Mouse (Mus musculus) lung, adult 2 months (tissue): Measurements from ENCODE around the gene Rpl41. TPM values are rescaled to one million over a fixed set of nuclear protein-coding genes. Genes with fewer than 3 reads are reported as not detected.

Experiments
- DNase-seq: peaks from one replicate; pipeline ENCODE4 v3.0.0; 2022
- H3K4me1 ChIP-seq: fragments of 200-500 bp; 2 replicates; pipeline ENCODE4 v1.6.1; 2011; ENCODE audit warnings: low read length; ENCODE audit not compliant: control insufficient read depth, insufficient read depth
- H3K4me3 ChIP-seq: fragments of 200-500 bp; replicated peaks from 2 replicates; pipeline ENCODE3; 2011; ENCODE audit warnings: low read depth, mild to moderate bottlenecking, control low read depth, low read length; ENCODE audit errors: extremely low read depth
- CTCF ChIP-seq: fragments of 200-500 bp; IDR thresholded peaks from 2 replicates; pipeline ENCODE4 v1.5.1; 2011; ENCODE audit warnings: mild to moderate bottlenecking, low read length, control low read depth; ENCODE audit not compliant: insufficient read depth
- POLR2A ChIP-seq: fragments of 200-500 bp; IDR thresholded peaks from 2 replicates; pipeline ENCODE4 v1.6.1; 2011; ENCODE audit warnings: low read depth, mild to moderate bottlenecking, control low read depth, low read length, borderline replicate concordance; ENCODE audit errors: extremely low read depth
- WGBS: fragments of 180-500 bp; shearing (Covaris S2); methylation state at CpG from one replicate; pipeline ENCODE4 v1.1.7; 2018; 5-methylcytosine and 5-hydroxymethylcytosine counted together
- polyA plus RNA-seq: library from polyadenylated mRNA; depleted of rRNA; stranded (reverse); fragments of >200 nt; gene quantifications from 2 replicates; pipeline ENCODE4 v1.2.3, GENCODE M21; 2012

Gene Rpl41
- polyA plus RNA-seq, 1 experiment: 1,373 TPM

DNA sequence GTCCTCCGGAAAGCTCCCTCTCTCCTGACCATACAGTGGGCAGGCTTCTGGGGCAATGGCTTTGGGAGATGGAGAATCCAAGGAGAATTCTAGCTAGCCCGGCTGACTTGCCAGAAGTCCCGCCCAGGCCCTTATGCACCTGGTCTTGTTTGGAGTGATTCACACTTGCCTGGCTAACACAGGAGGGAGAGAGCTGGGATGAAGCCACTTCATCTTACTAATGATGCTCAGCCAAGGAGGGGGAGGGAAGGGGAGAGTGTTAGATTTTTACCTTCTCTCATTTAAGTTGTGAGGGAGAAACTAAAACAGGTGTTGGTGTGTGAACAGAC is 3.6 kb downstream of the Rpl41 start:
- DNase-seq: no peak
- Histone ChIP-seq H3K4me1 (peaks cover 2% of the 10 kb centered on the region), H3K4me3 (no peak overlapping the region)
- WGBS: 83% methylated on average over 3 of the region's 3 CpGs
- TF ChIP-seq POLR2A: no peak
- TF ChIP-seq CTCF: no peak

DNA sequence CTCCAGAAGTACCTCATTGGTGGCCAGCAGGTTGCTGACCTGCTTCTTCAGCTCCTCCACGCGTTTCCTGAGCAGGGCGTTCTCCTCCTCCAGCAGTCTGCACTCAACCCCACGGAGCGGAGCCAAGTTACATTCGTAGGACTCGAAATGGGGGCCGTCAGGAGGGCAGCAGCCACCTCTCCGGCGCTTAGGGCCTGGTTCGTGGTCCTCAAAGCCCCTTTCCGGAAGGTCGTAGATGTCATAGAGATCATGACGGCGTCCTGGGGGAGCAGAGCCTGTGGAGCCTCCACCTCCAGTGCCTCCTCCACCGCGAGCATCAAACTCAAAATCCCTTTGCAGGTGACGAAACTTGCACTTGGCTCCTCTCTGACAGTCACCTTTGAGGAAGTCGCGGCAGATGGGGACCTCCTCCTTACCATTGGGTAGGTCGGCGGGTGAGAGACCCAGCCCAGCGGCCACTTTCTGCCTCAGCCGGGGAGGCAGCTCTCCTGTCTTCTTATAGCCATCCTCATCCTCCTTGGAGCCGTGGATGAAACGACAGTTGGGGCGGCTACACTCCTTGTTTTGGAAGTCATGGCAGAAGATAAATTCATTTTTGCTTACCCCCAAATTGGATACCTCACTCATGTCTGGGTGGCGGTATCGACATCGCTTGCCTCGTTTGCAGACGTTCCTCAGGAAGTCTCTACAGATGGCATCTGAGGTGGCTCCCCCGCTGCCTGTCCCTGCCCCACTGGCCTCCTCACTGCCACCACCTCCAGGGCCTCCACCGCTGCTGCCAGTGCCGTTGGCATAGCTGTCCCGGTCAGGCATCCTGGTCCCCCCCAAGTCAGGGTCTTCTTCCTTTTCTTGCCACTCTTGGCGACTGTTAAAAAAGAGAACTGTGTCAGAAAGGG is 4.2 kb downstream of the Rpl41 start:
- peaks cover 2% of the 10 kb centered on the region for H3K4me1 ChIP-seq
- no peak for DNase-seq
- no peak overlapping the region for H3K4me3 ChIP-seq
- no peak for TF ChIP-seq POLR2A
- TF ChIP-seq CTCF: no peak
- WGBS: 93% methylated on average over 37 of the region's 37 CpGs

DNA sequence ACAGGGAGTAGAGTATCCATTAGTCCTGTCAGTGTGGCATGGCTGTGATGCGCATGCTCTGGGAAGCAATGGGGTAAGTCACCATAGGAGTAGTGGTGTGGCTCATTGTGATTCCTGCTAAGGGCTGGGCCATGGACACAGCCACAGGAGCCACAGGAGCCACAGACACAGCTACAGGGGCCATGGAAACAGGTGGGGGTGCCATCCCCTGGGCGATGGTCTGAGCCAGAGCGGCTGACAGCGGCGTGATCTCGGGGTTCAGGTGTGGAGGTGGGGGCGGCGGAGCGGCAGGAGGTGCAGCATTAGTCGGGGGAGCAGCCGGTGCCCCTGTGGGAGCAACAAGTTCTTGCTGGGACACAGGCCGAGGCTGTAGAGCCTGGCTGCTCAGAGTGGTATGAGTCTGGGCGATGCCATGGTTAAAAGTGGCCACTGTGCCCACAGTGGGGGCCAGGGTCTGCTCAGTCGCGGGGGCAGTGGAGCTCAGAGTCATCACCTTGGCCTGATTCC is 4.9 kb downstream of the Rpl41 start:
- TF ChIP-seq CTCF: no peak
- no peak for TF ChIP-seq POLR2A
- peaks cover 2% of the 10 kb centered on the region for H3K4me1 ChIP-seq
- DNase-seq: no peak
- no peak overlapping the region for H3K4me3 ChIP-seq
- 95% methylated on average over 15 of the region's 15 CpGs for WGBS

DNA sequence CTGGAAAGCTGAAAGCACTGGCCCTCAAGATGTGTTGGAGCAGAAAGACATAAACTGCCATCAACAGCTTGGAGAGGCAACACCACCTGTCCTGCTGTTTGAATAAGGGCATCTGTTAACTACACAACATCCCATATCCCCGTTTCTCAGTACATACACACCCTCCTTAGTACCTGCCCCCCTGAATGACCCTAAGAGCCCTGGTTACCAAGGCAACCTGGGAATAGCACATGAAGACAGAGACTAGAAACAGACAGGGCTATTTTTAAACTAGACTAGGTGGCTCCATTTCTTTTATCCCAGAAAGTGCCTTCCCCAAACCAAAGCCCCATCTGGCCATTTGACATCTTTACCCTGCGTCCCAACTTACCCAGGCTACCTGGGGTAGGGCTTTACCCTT is 6.0 kb downstream of the Rpl41 start:
- H3K4me1 ChIP-seq: peaks cover 2% of the 10 kb centered on the region
- no peak for DNase-seq
- 64% methylated on average over 2 of the region's 2 CpGs for WGBS
- no peak overlapping the region for H3K4me3 ChIP-seq
- TF ChIP-seq CTCF: no peak
- no peak for TF ChIP-seq POLR2A

DNA sequence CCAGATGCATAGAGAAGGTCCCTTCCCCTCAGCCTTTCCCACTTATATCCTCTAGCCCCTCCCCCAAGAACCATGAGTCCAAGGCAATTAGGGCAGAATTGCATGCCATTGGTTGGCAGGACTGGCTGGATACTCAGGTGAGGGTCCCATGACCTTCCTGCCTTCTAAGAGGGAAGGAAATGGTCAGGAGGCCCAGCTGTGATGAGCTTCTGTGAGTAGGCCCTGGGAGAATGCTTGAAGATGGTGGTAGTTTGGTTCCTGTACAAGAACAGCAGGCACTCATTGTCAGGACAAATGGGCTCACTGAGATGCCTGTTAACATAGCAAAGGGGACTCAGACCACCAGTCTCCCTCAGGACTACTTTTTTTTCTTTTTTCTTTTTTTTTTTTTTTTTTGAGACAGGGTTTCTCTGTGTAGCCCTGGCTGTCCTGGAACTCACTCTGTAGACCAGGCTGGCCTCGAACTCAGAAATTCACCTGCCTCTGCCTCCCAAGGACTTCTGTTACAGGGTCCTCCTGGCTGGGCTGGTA is 10.7 kb downstream of the Rpl41 start:
- WGBS: 93% methylated on average over 1 of the region's 1 CpGs
- peaks cover 6% of the 10 kb centered on the region for H3K4me1 ChIP-seq
- TF ChIP-seq CTCF (no peak), POLR2A (no peak)
- no peak overlapping the region for H3K4me3 ChIP-seq
- DNase-seq: no peak

DNA sequence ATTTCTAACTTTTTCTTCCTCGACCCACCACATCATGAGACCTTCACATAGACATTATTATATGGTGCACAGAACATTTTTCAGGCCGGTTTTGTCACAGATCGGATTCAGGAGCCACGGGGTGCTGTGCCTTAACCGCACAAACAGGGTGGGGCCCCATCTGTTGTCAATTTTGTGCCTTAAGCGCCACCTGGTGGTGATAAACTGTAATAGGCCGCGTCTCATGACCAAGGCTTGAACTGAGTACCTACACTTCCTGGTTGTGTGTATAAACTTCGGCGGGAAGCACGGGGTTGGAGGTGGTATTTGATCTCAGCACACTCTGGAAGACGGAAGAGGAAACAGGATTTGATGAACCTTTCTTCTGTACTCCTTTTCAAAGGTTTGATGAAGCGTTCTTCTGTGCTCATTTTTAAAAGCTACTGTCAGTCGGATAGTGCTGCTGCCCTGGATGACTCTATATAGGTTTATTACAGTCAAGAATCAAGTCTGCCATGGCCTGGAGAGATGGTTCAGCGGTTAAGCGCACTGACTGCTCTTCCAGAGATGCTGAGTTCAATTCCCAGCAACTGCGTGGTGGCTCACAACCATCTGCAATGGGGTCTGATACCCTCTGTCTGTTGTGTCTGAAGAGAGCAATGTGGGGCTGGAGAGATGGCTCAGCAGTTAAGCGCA is 12.7 kb downstream of the Rpl41 start:
- TF ChIP-seq POLR2A (no peak), CTCF (peak; percentile 71)
- 12% methylated on average over 18 of the region's 18 CpGs for WGBS

DNA sequence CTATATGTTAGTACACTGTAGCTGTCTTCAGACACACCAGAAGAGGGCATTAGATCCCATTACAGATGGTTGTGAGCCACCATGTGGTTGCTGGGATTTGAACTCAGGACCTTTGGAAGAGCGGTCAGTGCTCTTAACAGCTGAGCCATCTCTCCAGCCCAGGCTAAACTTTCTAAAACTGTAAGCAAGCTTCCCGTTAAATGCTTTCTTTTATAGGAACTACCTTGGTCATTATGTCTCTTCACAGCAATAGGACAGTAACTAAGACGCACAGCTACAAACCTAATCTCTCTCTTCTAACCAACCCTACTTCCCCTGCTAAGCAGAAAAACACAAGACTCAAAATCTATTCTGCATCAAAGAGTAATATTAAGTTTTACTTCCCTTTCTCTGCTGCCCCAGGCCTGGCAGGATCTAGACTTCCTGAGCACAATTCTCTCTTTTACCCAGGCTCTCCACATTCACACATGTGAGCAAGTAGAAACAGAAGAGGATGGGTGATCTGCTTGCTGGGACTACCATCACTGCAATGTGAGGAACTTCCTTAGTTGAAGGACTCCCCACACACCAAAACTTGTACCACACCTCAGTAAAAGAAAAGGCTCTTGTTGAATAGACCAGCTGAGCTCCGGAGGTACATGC is 13.4 kb downstream of the Rpl41 start:
- Histone ChIP-seq H3K4me1 (peaks cover 6% of the 10 kb centered on the region), H3K4me3 (no peak overlapping the region)
- no peak for DNase-seq
- WGBS: 67% methylated on average over 4 of the region's 4 CpGs
- TF ChIP-seq POLR2A (no peak), CTCF (no peak)

More for the DNA sequence above, 12.7 kb downstream of the Rpl41 start:
- Histone ChIP-seq H3K4me3 (no peak overlapping the region), H3K4me1 (peaks cover 6% of the 10 kb centered on the region)
- DNase-seq: peak; percentile 87

DNA sequence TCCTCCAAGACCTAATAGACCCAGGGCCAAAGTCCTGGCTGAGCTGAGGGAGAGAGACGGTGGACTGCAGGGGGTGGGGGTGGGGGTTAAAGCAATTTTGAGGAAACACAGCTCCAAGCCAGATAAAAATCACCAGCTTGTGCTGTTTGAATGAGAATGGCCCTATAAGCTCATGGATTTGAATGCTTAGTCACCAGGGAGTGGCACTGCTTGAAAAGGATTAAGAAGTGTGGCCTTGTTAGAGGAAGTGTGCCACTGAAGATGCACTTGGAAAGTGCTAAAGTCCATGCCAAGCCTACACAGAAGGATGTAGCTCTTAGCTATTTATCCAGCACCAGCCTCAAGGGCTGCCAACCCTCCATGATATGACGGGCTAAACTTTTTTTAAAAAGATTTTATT is 13.9 kb downstream of the Rpl41 start:
- 86% methylated on average over 2 of the region's 2 CpGs for WGBS
- peaks cover 6% of the 10 kb centered on the region for H3K4me1 ChIP-seq
- TF ChIP-seq CTCF (no peak), POLR2A (no peak)
- no peak for DNase-seq
- H3K4me3 ChIP-seq: no peak overlapping the region
